Mouse (Mus musculus): ENCODE results near the gene Plk1. TPM values are rescaled to one million over a fixed set of nuclear protein-coding genes. Genes with fewer than 3 reads are reported as not detected.
A peak's percentile ranks its signal among the peaks of the same experiment; 100 is the strongest.

Plk1 gene
- polyA plus RNA-seq (2012; rRNA removed): 28.6 and 40.6 TPM in 2 replicates

DNA sequence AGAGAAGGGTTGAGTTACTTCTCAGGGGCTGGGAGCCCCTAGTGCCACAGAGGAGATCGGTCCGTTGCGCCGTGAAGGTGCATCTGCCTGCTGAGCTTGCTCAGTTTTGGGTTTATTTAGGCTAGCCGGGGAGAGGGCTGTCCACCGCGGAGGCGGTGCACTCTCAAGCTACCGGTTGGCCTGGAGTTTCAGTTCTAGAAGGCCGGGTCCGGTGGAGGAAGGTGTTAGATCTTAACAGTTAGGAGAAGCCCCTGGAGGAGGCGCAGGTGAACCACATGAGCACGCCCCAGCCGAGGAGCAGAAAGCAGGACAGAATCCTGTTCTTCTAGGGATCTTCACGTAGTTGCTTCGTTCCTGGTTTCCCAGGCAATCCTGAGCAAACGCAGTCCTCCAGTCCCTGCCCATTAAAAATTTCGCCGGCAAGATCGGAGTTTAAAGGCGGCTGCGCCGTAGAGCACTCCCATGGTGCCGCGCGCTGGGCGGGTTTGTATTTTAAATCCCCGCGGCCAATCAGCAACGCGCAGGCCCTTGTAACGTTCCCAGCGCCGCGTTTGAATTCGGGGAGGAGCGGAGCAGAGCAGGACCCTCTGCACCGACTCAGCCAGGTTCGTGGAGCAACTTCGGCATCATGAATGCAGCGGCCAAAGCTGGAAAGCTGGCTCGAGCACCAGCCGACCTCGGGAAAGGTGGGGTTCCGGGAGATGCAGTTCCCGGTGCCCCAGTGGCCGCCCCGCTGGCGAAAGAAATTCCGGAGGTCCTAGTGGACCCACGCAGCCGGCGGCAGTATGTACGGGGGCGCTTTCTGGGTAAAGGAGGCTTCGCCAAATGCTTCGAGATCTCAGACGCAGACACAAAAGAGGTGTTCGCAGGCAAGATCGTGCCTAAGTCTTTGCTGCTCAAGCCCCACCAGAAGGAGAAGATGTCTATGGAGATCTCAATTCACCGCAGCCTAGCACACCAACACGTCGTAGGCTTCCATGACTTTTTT, at the start of gene Plk1:
Plk1 (plus strand) TSS at position 525 of the 988 bp plus-strand sequence.
- peak; percentile 97 for DNase-seq (ENCODE audit: low read depth)
- no peak for TF ChIP-seq POLR2A (IDR thresholded peaks at IDR 0.05; ENCODE audit: borderline replicate concordance, extremely low read depth, insufficient read depth, insufficient read length, poor library complexity, severe bottlenecking)

DNA sequence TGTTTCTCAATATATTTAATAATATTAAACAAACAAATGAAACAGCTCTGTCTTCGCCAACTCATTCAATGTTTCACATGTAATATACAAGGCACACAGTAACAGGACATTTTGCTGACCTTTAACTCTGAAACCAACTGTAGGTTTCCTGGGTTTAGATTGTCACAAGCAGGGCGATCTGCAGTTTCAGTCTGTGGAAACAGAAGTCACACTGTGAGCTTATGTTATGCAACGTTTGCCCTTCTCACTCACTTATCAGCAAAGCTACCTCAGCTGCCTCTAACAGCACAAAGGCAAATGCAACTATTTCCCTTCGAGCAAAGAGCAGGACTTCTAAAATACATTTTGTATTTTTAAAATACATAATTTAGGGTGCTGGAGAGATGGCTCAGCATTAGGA, 35.7 kb upstream of the Plk1 start:
- DNase-seq (ENCODE audit: low read depth): no peak
- TF ChIP-seq CTCF (IDR thresholded peaks at IDR 0.05; ENCODE audit: borderline replicate concordance, extremely low read depth, insufficient read depth, insufficient read length): no peak
- TF ChIP-seq POLR2A (IDR thresholded peaks at IDR 0.05; ENCODE audit: borderline replicate concordance, extremely low read depth, insufficient read depth, insufficient read length, poor library complexity, severe bottlenecking): no peak

DNA sequence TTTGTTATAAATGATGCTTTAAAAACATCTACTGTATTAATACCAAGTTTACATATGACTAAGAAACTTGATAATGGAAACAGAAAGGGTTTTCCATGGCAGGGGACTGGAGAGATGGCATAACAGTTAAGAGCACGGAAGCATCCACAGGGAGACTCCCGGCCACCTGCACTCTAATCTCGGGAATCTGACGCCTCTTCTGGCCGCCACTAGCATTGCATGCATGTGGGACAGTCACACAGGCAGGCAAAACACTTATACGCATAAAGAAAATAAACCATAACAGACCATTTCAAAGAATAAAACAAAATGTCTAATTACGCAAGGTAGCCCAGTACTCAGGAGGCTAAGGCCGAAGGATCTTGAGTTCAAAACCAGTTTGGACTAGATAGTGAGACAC, 33.6 kb upstream of the Plk1 start:
- DNase-seq (ENCODE audit: low read depth): no peak
- no peak for TF ChIP-seq POLR2A (IDR thresholded peaks at IDR 0.05; ENCODE audit: borderline replicate concordance, extremely low read depth, insufficient read depth, insufficient read length, poor library complexity, severe bottlenecking)
- TF ChIP-seq CTCF (IDR thresholded peaks at IDR 0.05; ENCODE audit: borderline replicate concordance, extremely low read depth, insufficient read depth, insufficient read length): peak; percentile 39; the same call in 1 of the 2 replicates

DNA sequence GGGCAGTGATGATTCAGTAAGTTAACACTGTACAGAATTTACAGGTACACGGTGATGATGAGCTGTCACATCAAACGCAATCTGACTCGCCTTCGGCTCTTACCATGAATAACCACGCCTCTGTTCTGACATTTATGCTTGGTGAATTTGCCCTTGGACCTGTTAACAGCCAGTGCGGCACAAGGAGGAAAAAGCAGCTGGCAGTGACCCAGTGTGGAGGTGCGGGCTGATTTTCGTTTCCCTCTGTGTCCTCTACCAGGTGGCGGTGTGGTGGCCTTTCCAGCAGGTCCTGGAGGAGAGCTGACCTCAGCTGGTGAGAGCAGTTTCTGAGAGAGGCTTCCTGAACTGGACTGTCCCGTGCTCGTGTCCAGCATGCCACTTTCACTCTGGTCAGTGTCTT, 32.3 kb upstream of the Plk1 start:
- TF ChIP-seq POLR2A (IDR thresholded peaks at IDR 0.05; ENCODE audit: borderline replicate concordance, extremely low read depth, insufficient read depth, insufficient read length, poor library complexity, severe bottlenecking): no peak
- no peak for TF ChIP-seq CTCF (IDR thresholded peaks at IDR 0.05; ENCODE audit: borderline replicate concordance, extremely low read depth, insufficient read depth, insufficient read length)
- no peak for DNase-seq (ENCODE audit: low read depth)

DNA sequence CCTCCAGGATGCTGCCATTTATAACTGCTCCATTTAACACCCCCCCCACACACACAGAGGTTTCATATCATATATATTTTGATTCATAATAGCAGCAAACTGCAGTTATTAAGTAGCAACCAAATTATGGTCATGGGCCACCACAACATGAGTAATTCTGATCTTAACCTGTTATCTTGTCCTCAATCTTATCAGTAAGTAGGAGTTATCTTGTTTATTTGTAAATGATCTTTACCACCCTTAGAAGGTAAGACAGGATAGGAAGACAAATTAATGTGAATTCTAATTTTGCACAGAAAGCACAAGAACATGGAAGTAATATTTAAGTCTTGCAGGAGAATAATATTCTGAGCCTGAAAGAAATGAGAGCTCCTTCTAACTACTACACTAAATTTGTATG, 27.4 kb upstream of the Plk1 start:
- DNase-seq (ENCODE audit: low read depth): no peak
- TF ChIP-seq CTCF (IDR thresholded peaks at IDR 0.05; ENCODE audit: borderline replicate concordance, extremely low read depth, insufficient read depth, insufficient read length) (no peak), POLR2A (IDR thresholded peaks at IDR 0.05; ENCODE audit: borderline replicate concordance, extremely low read depth, insufficient read depth, insufficient read length, poor library complexity, severe bottlenecking) (no peak)

DNA sequence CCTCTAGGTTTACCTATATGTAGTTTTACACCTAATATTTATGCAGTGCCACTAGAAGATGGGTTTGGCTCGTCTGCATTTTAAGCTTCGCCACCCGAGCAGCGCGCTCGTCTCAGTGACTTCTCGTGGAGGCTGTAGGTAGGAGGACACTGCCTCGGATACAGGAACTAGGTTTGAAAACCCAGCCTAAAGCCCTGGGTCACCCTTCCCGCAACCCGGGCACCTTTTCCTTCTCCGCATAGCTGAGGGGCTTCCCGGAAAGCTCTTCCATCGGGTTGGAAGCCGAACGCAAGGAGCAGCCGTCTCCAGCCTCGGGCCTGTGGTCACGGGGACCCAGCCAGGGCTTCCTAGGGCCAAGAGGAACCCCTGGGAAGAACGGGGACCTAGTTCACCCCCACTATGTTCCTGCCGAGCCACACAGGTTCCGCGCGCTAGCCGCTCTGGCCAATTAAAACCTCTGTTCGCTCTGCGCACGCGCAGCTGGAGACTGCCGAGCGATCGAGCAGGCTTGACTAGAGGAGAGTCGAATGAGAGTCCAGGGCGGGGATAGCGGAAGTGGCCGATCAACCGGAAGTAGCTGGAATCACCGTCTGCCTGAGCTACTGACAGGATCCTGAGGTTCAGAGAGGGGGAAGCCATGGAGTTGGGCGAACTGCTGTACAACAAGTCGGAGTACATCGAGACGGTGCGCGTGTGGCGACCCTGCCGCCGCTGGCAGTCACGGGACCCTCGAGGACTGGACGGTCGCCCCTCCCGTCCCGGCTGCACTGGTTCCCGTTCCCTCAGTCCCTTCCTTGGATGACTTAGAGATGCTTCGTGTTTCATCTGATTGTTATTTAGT, 26.5 kb upstream of the Plk1 start, which contains the start of the genes Palb2 and Dctn5:
Palb2 (minus strand) TSS at position 489 of the 841 bp plus-strand sequence.
Dctn5 (plus strand) TSS at position 545 of the 841 bp plus-strand sequence.
- peak; percentile 99 for DNase-seq (ENCODE audit: low read depth)
- TF ChIP-seq CTCF (IDR thresholded peaks at IDR 0.05; ENCODE audit: borderline replicate concordance, extremely low read depth, insufficient read depth, insufficient read length): no peak
- TF ChIP-seq POLR2A (IDR thresholded peaks at IDR 0.05; ENCODE audit: borderline replicate concordance, extremely low read depth, insufficient read depth, insufficient read length, poor library complexity, severe bottlenecking): no peak

DNA sequence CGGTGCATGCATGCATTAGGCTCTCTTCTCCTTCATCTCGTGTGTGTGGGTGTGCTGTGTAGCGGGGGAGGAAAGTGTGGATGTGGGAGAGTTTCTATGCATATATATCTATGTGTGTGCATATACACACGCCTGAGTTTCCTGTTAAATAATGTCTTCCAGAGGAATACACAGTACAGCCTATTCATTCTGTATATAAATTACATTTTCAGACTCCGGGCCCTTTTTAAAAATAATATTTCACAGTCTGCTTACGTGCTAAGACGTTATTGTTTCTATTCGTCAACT, 26.0 kb upstream of the Plk1 start:
- TF ChIP-seq POLR2A (IDR thresholded peaks at IDR 0.05; ENCODE audit: borderline replicate concordance, extremely low read depth, insufficient read depth, insufficient read length, poor library complexity, severe bottlenecking): no peak
- no peak for TF ChIP-seq CTCF (IDR thresholded peaks at IDR 0.05; ENCODE audit: borderline replicate concordance, extremely low read depth, insufficient read depth, insufficient read length)
- no peak for DNase-seq (ENCODE audit: low read depth)

DNA sequence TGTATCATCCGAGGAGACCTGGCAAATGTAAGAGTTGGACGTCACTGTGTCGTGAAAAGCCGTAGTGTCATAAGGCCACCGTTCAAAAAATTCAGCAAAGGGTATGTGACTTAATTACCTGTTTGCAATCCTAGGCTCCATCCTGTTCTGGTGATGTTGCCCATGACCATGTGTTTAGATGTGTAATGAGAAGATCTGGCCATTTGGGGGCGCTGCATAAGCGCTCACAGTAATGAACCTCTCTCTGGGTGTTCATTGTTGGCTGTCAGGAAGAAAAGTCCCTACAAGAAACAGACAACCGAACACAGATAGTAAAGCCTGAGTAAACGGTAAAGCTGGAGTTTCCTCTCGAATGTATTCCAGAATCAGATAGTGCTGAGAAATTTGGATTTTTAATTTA, 24.2 kb upstream of the Plk1 start:
- TF ChIP-seq POLR2A (IDR thresholded peaks at IDR 0.05; ENCODE audit: borderline replicate concordance, extremely low read depth, insufficient read depth, insufficient read length, poor library complexity, severe bottlenecking): no peak
- TF ChIP-seq CTCF (IDR thresholded peaks at IDR 0.05; ENCODE audit: borderline replicate concordance, extremely low read depth, insufficient read depth, insufficient read length): peak; percentile 40; the same call in 1 of the 2 replicates
- peak; percentile 1 for DNase-seq (ENCODE audit: low read depth)

DNA sequence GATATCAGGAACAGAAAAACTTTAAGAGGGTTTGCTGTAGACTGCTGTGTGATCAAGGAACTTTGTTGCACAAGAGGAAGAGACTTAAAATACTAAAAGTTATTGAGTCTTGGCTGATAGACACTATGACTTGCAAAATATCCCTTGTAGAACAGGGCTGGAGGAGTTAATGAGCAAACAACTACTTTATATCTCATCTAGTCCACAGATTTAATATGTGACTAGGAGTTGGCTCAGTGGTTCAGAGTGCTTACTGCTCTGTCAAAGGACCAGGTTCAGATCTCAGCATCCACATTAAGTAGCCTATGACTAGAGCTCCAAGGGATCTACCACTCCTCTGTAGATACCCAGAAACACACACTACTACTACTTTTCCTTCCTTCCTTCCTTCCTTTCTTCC, 22.2 kb upstream of the Plk1 start:
- TF ChIP-seq CTCF (IDR thresholded peaks at IDR 0.05; ENCODE audit: borderline replicate concordance, extremely low read depth, insufficient read depth, insufficient read length): no peak
- TF ChIP-seq POLR2A (IDR thresholded peaks at IDR 0.05; ENCODE audit: borderline replicate concordance, extremely low read depth, insufficient read depth, insufficient read length, poor library complexity, severe bottlenecking): no peak
- DNase-seq (ENCODE audit: low read depth): no peak

DNA sequence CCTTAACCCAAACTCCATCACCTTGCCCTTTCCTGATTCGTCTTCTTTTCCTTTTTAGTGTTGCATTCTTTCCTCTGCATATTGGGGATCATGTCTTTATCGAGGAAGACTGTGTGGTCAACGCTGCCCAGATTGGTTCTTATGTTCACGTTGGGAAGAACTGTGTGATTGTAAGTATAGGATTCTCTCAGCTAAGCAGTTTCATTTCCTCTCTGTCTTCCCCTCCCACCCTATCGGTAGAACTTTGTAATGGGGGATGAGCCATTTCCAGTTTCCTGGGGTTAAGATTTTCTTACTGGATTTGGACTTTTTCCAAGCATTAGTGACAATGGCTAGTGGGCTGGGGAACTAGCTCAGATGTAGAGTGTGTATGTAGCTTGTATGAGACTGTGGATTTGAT, 21.0 kb upstream of the Plk1 start:
- TF ChIP-seq POLR2A (IDR thresholded peaks at IDR 0.05; ENCODE audit: borderline replicate concordance, extremely low read depth, insufficient read depth, insufficient read length, poor library complexity, severe bottlenecking) (no peak), CTCF (IDR thresholded peaks at IDR 0.05; ENCODE audit: borderline replicate concordance, extremely low read depth, insufficient read depth, insufficient read length) (no peak)

DNA sequence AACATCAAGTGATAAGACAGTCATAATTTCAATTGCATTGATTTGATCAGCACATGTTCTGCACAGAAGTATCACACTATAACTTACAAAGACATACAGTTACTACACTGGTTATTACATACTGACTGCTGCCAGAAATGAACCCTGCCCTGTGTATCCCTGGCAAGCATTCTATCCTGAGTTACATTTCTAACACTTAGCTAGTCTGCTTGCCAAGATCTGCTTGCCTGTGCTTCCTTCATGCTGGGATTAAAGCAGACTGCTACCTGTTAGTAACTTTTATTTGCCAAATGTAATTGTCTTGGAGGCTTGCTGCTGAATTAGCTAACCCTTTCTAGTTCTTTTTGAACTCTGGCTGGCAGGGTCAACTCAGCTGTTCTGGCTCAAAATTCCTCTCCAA, 18.2 kb upstream of the Plk1 start:
- DNase-seq (ENCODE audit: low read depth): no peak
- TF ChIP-seq CTCF (IDR thresholded peaks at IDR 0.05; ENCODE audit: borderline replicate concordance, extremely low read depth, insufficient read depth, insufficient read length) (no peak), POLR2A (IDR thresholded peaks at IDR 0.05; ENCODE audit: borderline replicate concordance, extremely low read depth, insufficient read depth, insufficient read length, poor library complexity, severe bottlenecking) (no peak)

More for the DNA sequence above, 21.0 kb upstream of the Plk1 start:
- DNase-seq (ENCODE audit: low read depth): no peak
